Mouse (Mus musculus): ENCODE measurements around the gene Tas2r135. TPM values are rescaled to one million over a fixed set of nuclear protein-coding genes. Genes with fewer than 3 reads are reported as not detected.

Gene Tas2r135
- not detected for total RNA-seq (2021)

- no peak for DNase-seq (ENCODE audit: low spot score in 2 of 2)
- intact Hi-C loops (cut with DNase I): no loop called here
Observed at GRCm38 (mm10) chr6:42405134-42405533, at the start of gene Tas2r135. Tas2r135 (plus strand) TSS chr6:42405434.

GRCm38 (mm10) chr6:42355794-42356600 lies 49.2 kb upstream of the Tas2r135 start:
- intact Hi-C loops (cut with DNase I): no loop called here
- DNase-seq (ENCODE audit: low spot score in 2 of 2): no peak

- no peak for DNase-seq (ENCODE audit: low spot score in 2 of 2)
- intact Hi-C loops (cut with DNase I): no loop called here
Observed at GRCm38 (mm10) chr6:42356913-42357312, 48.3 kb upstream of the Tas2r135 start.

GRCm38 (mm10) chr6:42357901-42358300 lies 47.3 kb upstream of the Tas2r135 start:
- intact Hi-C loops (cut with DNase I): no loop called here

GRCm38 (mm10) chr6:42358901-42359300 lies 46.3 kb upstream of the Tas2r135 start:
- intact Hi-C loops (cut with DNase I): no loop called here

More at GRCm38 (mm10) chr6:42357901-42358300, 47.3 kb upstream of the Tas2r135 start:
- no peak for DNase-seq (ENCODE audit: low spot score in 2 of 2)

GRCm38 (mm10) chr6:42359364-42360147 lies 45.7 kb upstream of the Tas2r135 start:
- DNase-seq (ENCODE audit: low spot score in 2 of 2): no peak
- intact Hi-C loops (cut with DNase I): no loop called here

More at GRCm38 (mm10) chr6:42358901-42359300, 46.3 kb upstream of the Tas2r135 start:
- no peak for DNase-seq (ENCODE audit: low spot score in 2 of 2)

GRCm38 (mm10) chr6:42360231-42360840 lies 44.9 kb upstream of the Tas2r135 start:
- intact Hi-C loops (cut with DNase I): no loop called here
- DNase-seq (ENCODE audit: low spot score in 2 of 2): no peak

GRCm38 (mm10) chr6:42361041-42361895 lies 44.0 kb upstream of the Tas2r135 start:
- intact Hi-C loops (cut with DNase I): no loop called here
- no peak for DNase-seq (ENCODE audit: low spot score in 2 of 2)

- DNase-seq (ENCODE audit: low spot score in 2 of 2): no peak
- intact Hi-C loops (cut with DNase I): no loop called here
Observed at GRCm38 (mm10) chr6:42362074-42362473, 43.2 kb upstream of the Tas2r135 start.

- intact Hi-C loops (cut with DNase I): no loop called here
- DNase-seq (ENCODE audit: low spot score in 2 of 2): no peak
Observed at GRCm38 (mm10) chr6:42362497-42362896, 42.7 kb upstream of the Tas2r135 start.

- intact Hi-C loops (cut with DNase I): no loop called here
- DNase-seq (ENCODE audit: low spot score in 2 of 2): no peak
Observed at GRCm38 (mm10) chr6:42362974-42363373, 42.3 kb upstream of the Tas2r135 start.

- intact Hi-C loops (cut with DNase I): no loop called here
- DNase-seq (ENCODE audit: low spot score in 2 of 2): no peak
Observed at GRCm38 (mm10) chr6:42364066-42364465, 41.2 kb upstream of the Tas2r135 start.

- no peak for DNase-seq (ENCODE audit: low spot score in 2 of 2)
- intact Hi-C loops (cut with DNase I): no loop called here
Observed at GRCm38 (mm10) chr6:42364607-42365006, 40.6 kb upstream of the Tas2r135 start.

- intact Hi-C loops (cut with DNase I): no loop called here
- DNase-seq (ENCODE audit: low spot score in 2 of 2): no peak
Observed at GRCm38 (mm10) chr6:42365215-42365614, 40.0 kb upstream of the Tas2r135 start.

- DNase-seq (ENCODE audit: low spot score in 2 of 2): no peak
- intact Hi-C loops (cut with DNase I): no loop called here
Observed at GRCm38 (mm10) chr6:42369870-42370269, 35.4 kb upstream of the Tas2r135 start.

GRCm38 (mm10) chr6:42370630-42371363 lies 34.4 kb upstream of the Tas2r135 start:
- intact Hi-C loops (cut with DNase I): no loop called here
- DNase-seq (ENCODE audit: low spot score in 2 of 2): no peak

- intact Hi-C loops (cut with DNase I): no loop called here
Observed at GRCm38 (mm10) chr6:42372001-42372400, 33.2 kb upstream of the Tas2r135 start.

GRCm38 (mm10) chr6:42372421-42372815 lies 32.8 kb upstream of the Tas2r135 start:
- intact Hi-C loops (cut with DNase I): no loop called here
- DNase-seq (ENCODE audit: low spot score in 2 of 2): no peak

More at GRCm38 (mm10) chr6:42372001-42372400, 33.2 kb upstream of the Tas2r135 start:
- DNase-seq (ENCODE audit: low spot score in 2 of 2): no peak

All from left cerebral cortex, postnatal 25 days (tissue).